In genomic region chr9:86592676-86593668, GRCm38 (mm10) we compare ENCODE assay signal across 9 mouse cellular contexts. TPM values are rescaled to one million over a fixed set of nuclear protein-coding genes. Genes with fewer than 3 reads are reported as not detected.
DNase-seq lines count a peak whose midpoint lies in the region; ATAC-seq lines count a peak whose summit lies in the region.
"Had no signal": no experiment of that assay in that cellular context is flagged by ENCODE, and none has a peak within 500 bp of the region (broad histone marks: within the 10 kb centered on the region; RNA-seq: fewer than 3 reads in every experiment).

No protein-coding gene starts in this region.

- H3K36me3 ChIP-seq in heart, embryonic 14.5 days (ENCODE audit: control insufficient read depth, insufficient read depth, low read length): 0 out of 2 replicates have a peak, but pooled peaks cover 5% of the 10 kb centered on the region
- no peaks in the 10 kb centered on the region for H3K36me3 ChIP-seq in midbrain, embryonic 16.5 days (ENCODE audit: control insufficient read depth, insufficient read depth, low read length)
- H3K36me3 ChIP-seq: limb, embryonic 15.5 days had no signal

- 0 out of 4 replicates have a peak overlapping the region, but pooled peaks of 1 of the 2 experiments have one; percentile 37 for H3K27ac ChIP-seq in heart, embryonic 14.5 days (replicated peaks in 1 of 2; ENCODE audit: control insufficient read depth in 1 of 2, insufficient read depth in 1 of 2, low read depth in 2 of 2, low read length in 2 of 2)
- no peak overlapping the region for H3K27ac ChIP-seq in midbrain, embryonic 16.5 days (ENCODE audit: low read length)
- H3K27ac ChIP-seq: limb, embryonic 15.5 days had no signal

- H3K27me3 ChIP-seq in heart, embryonic 14.5 days (ENCODE audit: control insufficient read depth, insufficient read depth, low read length): no peaks in the 10 kb centered on the region
- no peaks in the 10 kb centered on the region for H3K27me3 ChIP-seq in midbrain, embryonic 16.5 days (ENCODE audit: control insufficient read depth, insufficient read depth, low read depth, low read length)
- H3K27me3 ChIP-seq: limb, embryonic 15.5 days had no signal

- H3K9ac ChIP-seq in heart, embryonic 14.5 days (ENCODE audit: low read length): no peak overlapping the region
- no peak overlapping the region for H3K9ac ChIP-seq in midbrain, embryonic 16.5 days (ENCODE audit: low read depth, low read length)
- H3K9ac ChIP-seq: limb, embryonic 15.5 days had no signal

- peak overlapping the region; percentile 44 for H3K4me2 ChIP-seq in heart, embryonic 14.5 days (ENCODE audit: low read length)
- H3K4me2 ChIP-seq in midbrain, embryonic 16.5 days (ENCODE audit: low read length): no peak overlapping the region
- H3K4me2 ChIP-seq: limb, embryonic 15.5 days had no signal

- H3K4me3 ChIP-seq in heart, embryonic 14.5 days (ENCODE audit: control insufficient read depth in 1 of 2, insufficient read depth in 1 of 2, low read depth in 1 of 2, low read length in 2 of 2): no peak overlapping the region
- no peak overlapping the region for H3K4me3 ChIP-seq in midbrain, embryonic 16.5 days (ENCODE audit: low read depth, low read length)
- H3K4me3 ChIP-seq: limb, embryonic 15.5 days had no signal

- peak; percentile 94 for DNase-seq in heart, adult 11 months
- DNase-seq in heart, postnatal 36 days: no peak
- DNase-seq in testis, postnatal 10 days (ENCODE audit: low spot score): peak; percentile 36
- no peak for DNase-seq in testis, postnatal 14 days (ENCODE audit: low spot score)
- no peak for DNase-seq in yolk sac, embryonic 10.5 days (ENCODE audit: low spot score)

- intact Hi-C loops in heart, postnatal 36 days (cut with DNase I): loop anchor here (1.0 to 2.0 kb wide), 2 partner anchors 153 to 208 kb away; no protein-coding TSS in a partner anchor

- no peaks in the 10 kb centered on the region for H3K9me3 ChIP-seq in heart, embryonic 14.5 days (ENCODE audit: control insufficient read depth, low read length)
- no peaks in the 10 kb centered on the region for H3K9me3 ChIP-seq in midbrain, embryonic 16.5 days (replicated peaks; ENCODE audit: control insufficient read depth, low read length, poor library complexity, severe bottlenecking)
- H3K9me3 ChIP-seq: limb, embryonic 15.5 days had no signal

- ATAC-seq in heart, embryonic 14.5 days (ENCODE audit: insufficient number of reproducible peaks, insufficient read depth, low FRiP score, low read depth): no peak
- peak; percentile 59 for ATAC-seq in midbrain, embryonic 16.5 days
- no peak for ATAC-seq in erythroblast, adult 5-6 weeks (replicated peaks; ENCODE audit: low FRiP score, poor library complexity, severe bottlenecking)

- whole genome bisulfite sequencing in heart, embryonic 14.5 days: 58% methylated on average over 19 of the region's 19 CpGs
- WGBS in midbrain, embryonic 16.5 days: 66% methylated on average over 19 of the region's 19 CpGs

- H3K4me1 ChIP-seq in heart, embryonic 14.5 days (ENCODE audit: control insufficient read depth in 2 of 2, insufficient read depth in 2 of 2, low read length in 2 of 2): peaks cover 9 to 14% of the 10 kb centered on the region in 2 experiments
- peaks cover 4% of the 10 kb centered on the region for H3K4me1 ChIP-seq in midbrain, embryonic 16.5 days (ENCODE audit: control insufficient read depth, insufficient read depth, low read length)
- H3K4me1 ChIP-seq: limb, embryonic 15.5 days had no signal

RNA-seq across cellular contexts. Expression of gene Rwdd2a, which starts 21.2 kb away (rescaled TPM):
- total RNA-seq in heart, postnatal 36 days (2021): under 1 TPM; 0.58 to 0.76 TPM
- 4.2 and 4.8 TPM in 2 replicates for polyA plus RNA-seq in heart, embryonic 14.5 days (2014; fragmentation: Nextera tagmentation; extraction: Ambion mirVana)
- 22.3 and 30.9 TPM in 2 replicates for polyA plus RNA-seq in midbrain, embryonic 16.5 days (2015; fragmentation: Nextera tagmentation; extraction: Ambion mirVana)
- total RNA-seq in erythroblast, adult 5-6 weeks (2015; ENCODE audit: low replicate concordance): not detected in 2 replicates
- 0.34 and 1.3 TPM in 2 replicates for total RNA-seq in erythroblast, adult 5-6 weeks (2017; ENCODE audit: low replicate concordance)

RNA-seq across cellular contexts. Expression of gene Pgm3, which starts 21.3 kb away (rescaled TPM):
- total RNA-seq in heart, postnatal 36 days (2021): 1 to 10 TPM; 7.2 to 7.8 TPM
- polyA plus RNA-seq in heart, embryonic 14.5 days (2014; fragmentation: Nextera tagmentation; extraction: Ambion mirVana): 16.6 and 20.3 TPM in 2 replicates
- 32.8 and 36.7 TPM in 2 replicates for polyA plus RNA-seq in midbrain, embryonic 16.5 days (2015; fragmentation: Nextera tagmentation; extraction: Ambion mirVana)
- 5.8 and 7.3 TPM in 2 replicates for total RNA-seq in erythroblast, adult 5-6 weeks (2015; ENCODE audit: low replicate concordance)
- total RNA-seq in erythroblast, adult 5-6 weeks (2017; ENCODE audit: low replicate concordance): 1.8 and 2.7 TPM in 2 replicates

Comparison
In these comparisons a context has a peak if more than half of its experiments do, and no peak if none do; other contexts are left out.
1. DNase-seq: peak in heart, adult 11 months (single experiment) and testis, postnatal 10 days (single experiment); none in heart, postnatal 36 days (0 of 2), testis, postnatal 14 days (single experiment) and yolk sac, embryonic 10.5 days (single experiment).